Mouse (Mus musculus): ENCODE data around the gene Gm42906.
A peak's percentile ranks its signal among the peaks of the same experiment; 100 is the strongest.

The Gm42906 gene

GRCm38 (mm10) chr5:151428113-151428756 is at the start of gene Gm42906:
TSS of gene Gm42906 (minus strand) at chr5:151428163.
- DNase-seq: no peak

GRCm38 (mm10) chr5:151445695-151446094 is 17.7 kb upstream of the Gm42906 start:
- no peak for DNase-seq

- no peak for DNase-seq
Observed at GRCm38 (mm10) chr5:151435106-151435505, 7.1 kb upstream of the Gm42906 start.

DNA sequence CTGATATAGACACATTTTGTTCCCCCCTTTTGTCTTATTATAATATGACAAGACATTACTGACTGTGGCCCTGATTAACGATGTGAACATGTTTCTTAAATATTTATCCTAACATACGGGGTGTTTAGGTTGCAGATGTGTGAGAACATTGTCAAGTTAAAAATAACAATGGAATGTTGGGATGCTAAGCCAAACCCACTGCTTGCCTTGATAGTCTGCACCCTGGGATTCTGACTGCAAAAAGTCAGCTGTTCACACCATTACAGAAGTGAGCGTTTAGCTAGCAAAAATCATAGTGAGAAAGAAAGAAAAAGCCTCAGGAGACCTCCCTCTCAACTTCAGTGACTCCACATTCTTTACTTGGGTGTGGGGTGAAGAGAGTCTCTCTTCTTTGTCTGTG is 1.5 kb downstream of the Gm42906 start:
- no peak for DNase-seq

DNA sequence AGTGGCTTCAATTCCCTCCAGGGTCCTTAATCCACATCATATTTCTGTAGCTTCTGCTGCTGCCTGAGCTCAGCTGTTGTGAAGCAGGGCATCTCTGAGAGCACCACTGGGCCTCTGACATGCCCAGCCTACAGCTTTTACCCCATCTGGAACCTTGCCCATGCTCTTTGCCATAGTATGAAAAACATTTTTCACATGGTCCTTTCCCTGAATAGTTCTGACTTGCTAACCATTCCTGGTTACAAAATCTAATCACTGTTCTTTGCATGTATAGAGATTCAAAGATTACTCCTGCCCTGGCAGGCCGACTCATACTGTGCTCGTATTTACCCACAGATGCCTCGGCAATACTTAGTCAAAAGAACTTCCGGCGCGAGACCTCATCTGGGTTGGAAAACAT is 5.3 kb downstream of the Gm42906 start:
- DNase-seq: no peak

- peak; percentile 8 for DNase-seq
Observed at GRCm38 (mm10) chr5:151421859-151422258, 6.1 kb downstream of the Gm42906 start.

DNA sequence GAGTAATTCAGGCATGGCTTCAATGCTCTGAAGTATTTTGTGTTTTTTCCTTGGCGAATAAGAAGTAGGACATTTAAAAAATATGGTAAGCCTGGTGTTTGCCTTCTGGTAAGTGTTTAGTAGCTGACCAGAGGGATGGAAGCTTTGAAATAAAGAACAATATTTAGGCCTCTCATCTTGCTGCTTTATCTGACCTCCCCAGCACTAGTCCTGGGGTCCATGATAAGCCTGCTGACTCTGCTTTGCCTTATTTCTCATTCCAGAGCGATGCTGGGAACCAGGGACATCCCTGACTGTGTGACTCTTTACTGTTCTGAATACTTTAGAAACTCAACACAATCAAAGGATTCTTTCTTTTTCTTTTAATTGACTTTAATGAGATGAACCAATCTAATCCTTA is 9.4 kb downstream of the Gm42906 start:
- DNase-seq: no peak

DNA sequence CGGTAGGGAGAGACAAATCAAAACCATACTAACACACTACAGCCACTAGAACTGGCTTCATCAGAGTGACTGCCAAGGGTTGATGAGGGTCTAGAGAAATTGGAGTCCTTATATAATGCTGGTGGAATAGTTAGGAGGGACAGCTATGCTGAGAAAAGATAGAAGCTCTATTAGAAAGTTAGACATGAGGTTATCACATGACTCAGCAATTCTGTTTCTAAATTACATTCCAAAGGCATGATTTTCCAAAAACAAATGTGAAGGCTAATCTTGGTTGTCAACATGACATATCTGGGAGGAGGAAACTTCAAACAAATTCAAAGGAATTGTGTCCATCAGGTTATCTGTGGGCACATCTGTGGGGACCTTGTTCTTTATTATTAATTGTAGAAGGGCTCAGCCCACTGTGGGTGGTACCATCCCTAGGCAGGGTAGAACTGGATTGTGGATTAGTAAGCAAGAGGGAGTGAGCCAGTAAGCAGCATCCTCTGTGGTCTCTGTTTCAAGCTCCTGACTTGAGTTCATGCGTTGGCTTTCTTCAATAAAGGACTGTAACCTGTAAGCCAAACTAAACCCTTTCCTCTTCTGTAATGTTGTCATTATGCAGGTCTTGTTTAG is 10.4 kb downstream of the Gm42906 start:
- DNase-seq: no peak

DNA sequence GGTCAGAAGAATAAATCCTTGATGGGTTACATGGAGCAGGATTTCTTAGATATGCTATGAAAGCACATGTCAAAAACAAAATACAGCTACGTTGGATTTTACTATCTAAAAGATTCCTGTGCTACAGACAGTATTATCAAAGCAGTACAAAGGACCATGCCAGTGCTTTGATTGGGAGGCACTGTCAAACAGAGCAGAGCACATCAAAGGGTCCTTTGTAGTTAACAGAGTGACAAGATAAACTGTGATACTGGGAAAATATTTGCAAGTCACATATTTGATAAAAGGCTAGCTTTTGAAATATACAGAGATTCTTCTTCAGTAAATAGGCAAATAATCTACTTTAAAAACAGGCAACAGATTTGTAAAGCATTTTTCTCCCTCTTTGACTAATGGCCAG is 11.0 kb downstream of the Gm42906 start:
- no peak for DNase-seq

GRCm38 (mm10) chr5:151413617-151414016 is 14.3 kb downstream of the Gm42906 start:
- no peak for DNase-seq

DNA sequence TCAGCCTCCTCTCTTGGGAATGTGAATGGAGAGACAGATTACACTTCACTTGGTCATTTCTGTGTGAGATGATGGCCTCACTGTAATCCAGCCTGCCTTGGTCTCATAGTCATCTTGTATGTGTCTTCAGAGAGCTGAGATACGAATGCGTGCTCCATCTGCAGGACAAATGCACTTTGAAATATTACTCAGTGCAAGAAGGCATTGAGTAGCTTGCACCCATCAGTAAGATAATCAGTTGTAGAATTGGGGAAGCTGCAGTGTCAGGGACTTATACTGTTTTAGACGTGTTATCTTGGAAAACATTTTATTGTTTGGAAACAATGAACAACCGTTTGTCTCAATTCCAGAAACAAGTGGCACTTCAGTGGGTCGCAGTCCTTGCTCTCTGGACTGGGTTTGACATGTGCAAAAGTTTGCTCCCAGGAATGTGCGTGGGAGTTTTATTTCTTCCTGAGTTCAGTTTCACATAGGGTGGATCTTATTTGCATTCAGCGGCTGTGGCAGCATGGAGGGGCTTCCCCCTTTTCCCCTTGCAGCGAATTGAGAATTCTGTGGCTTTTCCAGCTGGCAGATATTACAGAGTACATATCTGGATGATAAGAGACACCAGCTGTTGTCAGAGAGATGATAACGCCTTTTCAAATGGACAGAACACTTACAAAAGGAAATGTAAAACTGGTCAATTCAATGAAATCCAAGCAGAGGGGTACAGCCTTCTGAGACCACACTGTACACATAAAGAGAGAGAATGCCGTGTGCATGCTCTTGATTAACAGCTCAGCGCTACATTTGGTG is 15.1 kb downstream of the Gm42906 start:
- DNase-seq: no peak

- DNase-seq: no peak
Observed at GRCm38 (mm10) chr5:151410006-151410405, 18.0 kb downstream of the Gm42906 start.

- no peak for DNase-seq
Observed at GRCm38 (mm10) chr5:151409282-151409681, 18.7 kb downstream of the Gm42906 start.

DNA sequence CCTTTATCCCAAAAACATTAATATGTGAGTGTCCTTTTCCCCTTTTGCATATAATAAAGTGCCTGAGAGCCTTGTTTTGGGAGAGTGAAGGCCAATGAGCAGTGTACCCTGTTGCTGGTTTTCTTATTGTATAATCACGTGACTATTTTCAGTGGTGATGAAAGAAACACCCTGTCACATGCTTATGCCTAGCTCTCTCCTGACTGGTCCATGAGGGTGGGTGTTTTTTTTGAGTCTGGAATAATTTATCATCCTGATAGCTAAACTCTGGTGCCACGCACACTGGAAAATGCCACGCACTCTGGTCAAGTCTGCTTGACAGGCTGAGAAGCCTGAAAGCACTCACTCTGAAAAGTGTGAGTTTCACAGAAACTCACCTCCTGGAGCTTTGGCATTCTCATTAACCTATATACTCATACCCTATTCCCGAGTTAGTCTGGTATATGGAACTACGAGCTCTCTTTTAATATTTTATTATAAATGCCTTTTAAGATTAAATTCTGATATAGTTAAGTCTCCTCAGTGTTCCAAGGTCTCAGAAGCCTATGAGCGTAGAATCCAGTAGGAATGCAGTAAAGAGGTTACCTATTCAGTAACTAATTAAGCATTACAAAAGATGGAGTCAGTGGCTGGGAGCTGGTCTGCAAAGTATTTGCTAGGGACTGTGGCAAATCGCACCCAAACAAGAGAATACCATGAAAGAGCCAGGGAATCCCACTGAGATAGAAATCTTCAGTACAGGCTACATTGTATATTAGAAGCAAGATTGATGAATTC is 19.7 kb downstream of the Gm42906 start:
- DNase-seq: no peak

- no peak for DNase-seq
Observed at GRCm38 (mm10) chr5:151407493-151407892, 20.5 kb downstream of the Gm42906 start.

- no peak for DNase-seq
Observed at GRCm38 (mm10) chr5:151406276-151406675, 21.7 kb downstream of the Gm42906 start.

DNA sequence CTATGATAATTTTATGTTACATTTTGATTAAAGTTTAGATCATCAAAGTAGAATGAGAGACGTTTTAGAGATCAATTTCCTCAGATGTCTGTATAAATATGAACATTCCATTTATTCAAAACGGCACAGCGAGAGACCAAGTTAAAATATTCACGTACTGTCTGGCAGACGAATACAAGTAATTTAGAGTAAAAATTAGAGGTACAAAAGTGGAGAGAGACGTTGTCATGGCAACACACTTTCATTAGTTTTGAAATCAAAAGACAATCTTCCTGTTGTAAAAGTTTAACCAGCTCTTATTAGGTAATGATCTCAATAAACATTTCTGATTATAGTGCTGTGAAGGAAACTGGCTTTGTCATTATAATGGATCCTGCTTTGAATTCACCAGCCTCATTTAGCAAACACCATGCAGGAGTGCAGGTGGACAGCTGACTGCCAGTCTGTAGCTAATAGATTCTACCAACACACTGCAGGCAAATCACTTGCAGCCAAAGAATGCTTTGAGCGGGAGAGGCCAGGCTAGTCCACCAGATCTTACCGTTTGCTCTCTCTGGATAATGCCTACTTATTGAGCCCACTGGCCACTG is 22.6 kb downstream of the Gm42906 start:
- no peak for DNase-seq

DNA sequence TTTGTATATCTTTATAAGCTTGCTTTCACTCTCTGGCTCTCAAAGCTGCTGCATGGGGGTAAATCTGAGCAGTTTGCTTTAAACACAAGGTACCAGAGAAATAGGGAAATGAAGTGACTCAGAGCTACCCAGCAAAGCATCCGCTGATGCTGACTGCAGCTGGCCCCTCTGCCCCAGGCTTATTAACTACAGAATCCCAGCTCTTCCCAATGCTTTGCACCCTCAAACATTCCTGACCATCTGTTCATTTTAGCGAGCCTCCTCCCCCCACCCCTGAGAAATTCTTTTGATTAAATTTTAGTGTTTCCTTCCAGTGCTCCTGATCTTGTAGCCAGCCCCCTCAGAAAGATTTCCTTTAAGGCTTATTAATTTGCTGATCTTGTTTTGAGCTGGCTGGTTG is 24.4 kb downstream of the Gm42906 start:
- no peak for DNase-seq

GRCm38 (mm10) chr5:151400557-151400944 is 27.4 kb downstream of the Gm42906 start:
- no peak for DNase-seq

DNA sequence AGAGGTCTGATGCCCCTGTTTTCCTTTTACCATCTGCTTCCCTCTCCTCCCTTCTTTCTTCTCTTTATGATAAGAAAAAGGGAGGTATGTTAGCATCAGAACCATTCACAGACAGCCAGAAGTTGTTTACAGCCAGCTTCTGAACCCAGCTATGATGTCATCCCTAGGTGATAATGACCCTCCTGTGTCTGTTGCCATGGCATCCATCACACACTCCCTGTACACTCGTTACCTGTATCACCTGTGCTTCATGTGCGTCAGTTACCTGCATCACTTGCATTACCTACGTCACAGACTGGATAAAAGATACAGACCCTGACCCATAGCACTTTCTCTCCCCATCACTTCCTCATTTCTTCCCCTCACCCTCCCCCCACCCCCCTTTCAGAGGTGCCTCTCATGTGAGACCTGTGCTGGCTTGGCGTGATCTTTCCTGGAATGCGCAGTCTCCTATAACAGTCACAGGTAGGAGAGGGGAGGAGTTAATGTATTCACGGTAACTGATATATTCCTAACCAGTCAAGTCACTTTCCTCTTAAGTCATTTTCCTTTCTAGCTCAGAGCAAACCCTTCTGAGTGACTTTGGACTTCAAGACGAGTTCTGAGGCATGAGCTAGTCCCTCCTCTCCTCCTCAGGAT is 27.9 kb downstream of the Gm42906 start:
- DNase-seq: no peak

DNA sequence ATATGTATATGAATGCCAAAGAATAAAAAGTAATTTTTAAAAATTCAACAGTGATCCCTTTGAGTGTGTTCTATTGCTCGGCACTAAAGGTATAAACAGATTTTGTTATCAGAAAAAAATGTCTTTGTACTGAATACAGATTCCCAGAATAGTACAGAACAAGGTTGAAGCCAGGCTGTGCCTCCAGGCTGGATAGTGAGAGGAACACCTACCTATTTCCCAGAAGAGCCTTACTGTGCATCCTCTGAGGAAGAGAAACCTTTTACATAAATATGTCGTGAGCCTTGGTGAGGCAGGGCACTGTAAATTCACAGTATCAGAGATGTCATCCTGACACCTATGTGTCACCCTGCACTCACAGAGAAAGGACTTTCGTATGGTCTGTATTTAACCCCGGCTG is 31.8 kb downstream of the Gm42906 start:
- no peak for DNase-seq

DNA sequence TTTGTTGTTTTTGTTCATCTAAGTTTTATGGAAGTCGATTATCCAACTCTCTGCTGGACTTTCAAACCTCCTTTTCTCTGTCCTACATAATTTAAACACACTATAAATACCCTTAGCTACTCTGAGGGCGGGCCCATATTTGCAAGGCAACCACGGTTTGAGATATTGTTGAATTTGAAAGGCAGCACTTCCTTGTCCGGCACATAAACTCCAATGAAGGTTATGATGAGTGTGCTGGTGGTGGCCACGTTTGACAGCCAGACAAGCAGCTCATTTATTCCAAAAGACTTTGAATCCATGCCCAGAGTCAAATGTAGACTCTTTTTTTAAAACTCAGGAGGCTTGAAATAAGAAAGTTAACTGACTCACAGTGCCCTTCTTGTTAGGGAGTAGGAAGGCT is 33.3 kb downstream of the Gm42906 start:
- no peak for DNase-seq

All from right cerebral cortex, postnatal 4 days (tissue).